ENCODE assay signal across 22 mouse cellular contexts in the genomic region with DNA sequence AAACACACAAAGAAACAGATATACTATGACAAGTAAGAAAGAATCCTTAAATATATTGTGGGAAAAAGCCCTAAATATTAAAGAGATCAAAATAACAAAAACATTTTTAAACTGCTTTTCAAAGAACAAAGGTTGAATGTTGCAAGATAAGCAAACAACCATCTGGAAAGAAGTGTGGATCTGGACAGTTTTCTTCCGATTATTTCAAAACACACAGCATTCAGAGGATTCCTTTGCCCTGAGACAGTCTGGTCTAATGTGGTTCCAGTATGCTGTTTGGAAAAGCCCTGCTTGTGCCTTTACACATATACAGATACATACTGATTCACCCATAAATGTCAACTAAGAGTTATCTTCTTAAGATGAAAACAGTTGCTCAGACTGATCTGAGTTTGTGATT. TPM values are rescaled to one million over a fixed set of nuclear protein-coding genes. Genes with fewer than 3 reads are reported as not detected.
DNase-seq lines count a peak whose midpoint lies in the region; ATAC-seq and TF ChIP-seq lines count a peak whose summit lies in the region.
"Had no signal": no experiment of that assay in that cellular context is flagged by ENCODE, and none has a peak within 500 bp of the region (broad histone marks: within the 10 kb centered on the region; RNA-seq: fewer than 3 reads in every experiment).

No protein-coding gene starts in this region.

- H3K4me2 ChIP-seq in heart, embryonic 11.5 days, result no peak overlapping the region
- H3K4me2 ChIP-seq in heart, embryonic 15.5 days, result no peak overlapping the region
- H3K4me2 ChIP-seq in liver, embryonic 12.5 days, result no peak overlapping the region
- H3K4me2 ChIP-seq: embryonic facial prominence, embryonic 13.5 days; forebrain, embryonic 12.5 days; hindbrain, embryonic 14.5 days; intestine, embryonic 15.5 days had no signal

- H3K27ac ChIP-seq in heart, embryonic 11.5 days (ENCODE audit: low read depth, low read length), result peak overlapping the region; percentile 24; the same call in 1 of the 2 replicates
- H3K27ac ChIP-seq in heart, embryonic 15.5 days, result peak overlapping the region; percentile 13; the same call in 1 of the 2 replicates
- peak overlapping the region; percentile 51; the same call in 1 of the 2 replicates for H3K27ac ChIP-seq in liver, adult 2 months (replicated peaks; ENCODE audit: insufficient read depth, low read depth, low read length)
- no peak overlapping the region for H3K27ac ChIP-seq in liver, embryonic 12.5 days
- H3K27ac ChIP-seq: embryonic facial prominence, embryonic 13.5 days; forebrain, embryonic 12.5 days; hindbrain, embryonic 10.5 days; hindbrain, embryonic 14.5 days; intestine, embryonic 15.5 days had no signal

- no peaks in the 10 kb centered on the region for H3K79me2 ChIP-seq in liver, adult 2 months (ENCODE audit: control insufficient read depth, insufficient read depth, low read length)

- no peak for ATAC-seq in heart, embryonic 11.5 days (replicated peaks; ENCODE audit: insufficient number of reproducible peaks, low FRiP score, low TSS enrichment)
- no peak for ATAC-seq in heart, embryonic 15.5 days (replicated peaks; ENCODE audit: insufficient number of reproducible peaks, insufficient read depth, low FRiP score, low read depth)
- ATAC-seq in liver, embryonic 12.5 days, result no peak
- ATAC-seq: activated CD4-positive, CD25-positive, alpha-beta regulatory T cell, adult 4 months; forebrain, embryonic 16.5 days; intestine, embryonic 15.5 days; Patski had no signal

- 32% methylated on average over 1 of the region's 1 CpGs for WGBS in heart, embryonic 11.5 days (ENCODE audit: insufficient replicate concordance)
- 27% methylated on average over 1 of the region's 1 CpGs for WGBS in heart, embryonic 15.5 days
- 7% methylated on average over 1 of the region's 1 CpGs for WGBS in liver, adult 2 months
- 44% methylated on average over 1 of the region's 1 CpGs for WGBS in liver, embryonic 12.5 days (ENCODE audit: insufficient replicate concordance)

- H3K4me1 ChIP-seq in heart, embryonic 11.5 days (ENCODE audit: control insufficient read depth, insufficient read depth, low read length), result peaks cover 3% of the 10 kb centered on the region; the same call in 1 of the 2 replicates
- no peaks in the 10 kb centered on the region; the same call in 1 of the 2 replicates for H3K4me1 ChIP-seq in heart, embryonic 15.5 days (replicated peaks)
- H3K4me1 ChIP-seq in liver, adult 2 months (ENCODE audit: control insufficient read depth, insufficient read depth, low read length), result peaks cover 10% of the 10 kb centered on the region; the same call in 1 of the 2 replicates
- H3K4me1 ChIP-seq in liver, embryonic 12.5 days, result no peaks in the 10 kb centered on the region
- H3K4me1 ChIP-seq: embryonic facial prominence, embryonic 13.5 days; forebrain, embryonic 12.5 days; hindbrain, embryonic 10.5 days; intestine, embryonic 15.5 days had no signal

- H3K4me3 ChIP-seq in heart, embryonic 11.5 days (ENCODE audit: low read depth, low read length), result no peak overlapping the region
- H3K4me3 ChIP-seq in heart, embryonic 15.5 days, result no peak overlapping the region
- no peak overlapping the region for H3K4me3 ChIP-seq in liver, adult 2 months (ENCODE audit: insufficient read depth, low read depth, low read length)
- H3K4me3 ChIP-seq in liver, embryonic 12.5 days, result no peak overlapping the region
- H3K4me3 ChIP-seq: embryonic facial prominence, embryonic 13.5 days; forebrain, embryonic 12.5 days; hindbrain, embryonic 10.5 days; intestine, embryonic 15.5 days had no signal

- H3K9me3 ChIP-seq in heart, embryonic 11.5 days (replicated peaks; ENCODE audit: control insufficient read depth, low read length), result no peaks in the 10 kb centered on the region
- H3K9me3 ChIP-seq in heart, embryonic 15.5 days (replicated peaks), result no peaks in the 10 kb centered on the region
- H3K9me3 ChIP-seq in liver, embryonic 12.5 days (replicated peaks), result no peaks in the 10 kb centered on the region
- H3K9me3 ChIP-seq: embryonic facial prominence, embryonic 13.5 days; forebrain, embryonic 12.5 days; hindbrain, embryonic 10.5 days; intestine, embryonic 15.5 days had no signal

- no peak for TF ChIP-seq POLR2A in liver, adult 2 months (IDR thresholded peaks at IDR 0.05; ENCODE audit: extremely low read depth, insufficient read depth, low read length)

- no peak for TF ChIP-seq CTCF in liver, adult 2 months (IDR thresholded peaks at IDR 0.05; ENCODE audit: low read depth, low read length)

- no peak for DNase-seq in heart, postnatal 10 days
- DNase-seq in heart, postnatal 4 days, result no peak
- peak; percentile 93 for DNase-seq in liver, adult 2 months (ENCODE audit: extremely low read depth, low read depth, low spot score)
- DNase-seq in adipocyte (ENCODE audit: low spot score), result peak; percentile 19
- DNase-seq: adrenal gland, adult 2 months; adrenal gland, postnatal 25 days; cerebellum, adult 18-20 months; cerebellum, adult 9-11 months; cerebellum, postnatal 36 days; gastrocnemius, postnatal 10 days; heart, postnatal 14 days had no signal

- H3K27me3 ChIP-seq in heart, embryonic 11.5 days (ENCODE audit: control insufficient read depth, insufficient read depth, low read length), result no peaks in the 10 kb centered on the region
- no peaks in the 10 kb centered on the region for H3K27me3 ChIP-seq in heart, embryonic 15.5 days
- H3K27me3 ChIP-seq in liver, adult 2 months (ENCODE audit: control insufficient read depth, insufficient read depth, low read length), result no peaks in the 10 kb centered on the region
- no peaks in the 10 kb centered on the region for H3K27me3 ChIP-seq in liver, embryonic 12.5 days (replicated peaks)
- H3K27me3 ChIP-seq: embryonic facial prominence, embryonic 13.5 days; forebrain, embryonic 12.5 days; intestine, embryonic 15.5 days had no signal

- intact Hi-C loops in heart, postnatal 10 days (cut with DNase I), result no loop called here

- no peak overlapping the region for H3K9ac ChIP-seq in heart, embryonic 11.5 days (ENCODE audit: low read depth, low read length)
- no peak overlapping the region for H3K9ac ChIP-seq in heart, embryonic 15.5 days
- no peak overlapping the region for H3K9ac ChIP-seq in liver, adult 2 months (ENCODE audit: low read depth, low read length)
- H3K9ac ChIP-seq in liver, embryonic 12.5 days, result no peak overlapping the region
- H3K9ac ChIP-seq: embryonic facial prominence, embryonic 13.5 days; forebrain, embryonic 12.5 days; hindbrain, embryonic 14.5 days; intestine, embryonic 15.5 days had no signal

- no peaks in the 10 kb centered on the region for H3K36me3 ChIP-seq in heart, embryonic 11.5 days (ENCODE audit: control insufficient read depth, insufficient read depth, low read length)
- H3K36me3 ChIP-seq in heart, embryonic 15.5 days, result no peaks in the 10 kb centered on the region
- H3K36me3 ChIP-seq in liver, adult 2 months (ENCODE audit: control insufficient read depth, insufficient read depth, low read length), result no peaks in the 10 kb centered on the region
- no peaks in the 10 kb centered on the region for H3K36me3 ChIP-seq in liver, embryonic 12.5 days
- H3K36me3 ChIP-seq: embryonic facial prominence, embryonic 13.5 days; forebrain, embryonic 12.5 days; hindbrain, embryonic 10.5 days; intestine, embryonic 15.5 days had no signal

RNA-seq across cellular contexts. Expression of gene Gbe1, which starts 53.6 kb away (rescaled TPM):
- 44.6 and 50.2 TPM in 2 replicates for polyA plus RNA-seq in heart, embryonic 11.5 days (2014; fragmentation: Nextera tagmentation; extraction: Ambion mirVana)
- total RNA-seq in heart, postnatal 10 days (2021), result 10 to 100 TPM; 34.9 to 39.1 TPM
- polyA plus RNA-seq in heart, embryonic 15.5 days (2015; fragmentation: Nextera tagmentation; extraction: Ambion mirVana), result 61.8 and 73.2 TPM in 2 replicates
- total RNA-seq in heart, postnatal 4 days (2021), result 10 to 100 TPM; 37.2 to 38.6 TPM
- 98.9 and 174 TPM in 2 replicates for total RNA-seq in liver, adult 2 months (2014; rRNA removed)
- polyA plus RNA-seq in liver, adult 2 months (2012; rRNA removed), result 66.2 and 68.9 TPM in 2 replicates
- polyA plus RNA-seq in liver, embryonic 12.5 days (2016; fragmentation: Nextera tagmentation; extraction: Ambion mirVana), result 7.5 and 8.3 TPM in 2 replicates

Comparison
In these comparisons a context has a peak if more than half of its experiments do, and no peak if none do; other contexts are left out.
1. DNase-seq: peak in liver, adult 2 months (single experiment) and adipocyte (single experiment); none in heart, postnatal 10 days (0 of 2) and heart, postnatal 4 days (single experiment).